10 mouse cellular contexts compared by ENCODE assay signal in genomic region chr5:119449166-119449565, GRCm38 (mm10).
DNase-seq lines count a peak whose midpoint lies in the region; TF ChIP-seq lines count a peak whose summit lies in the region.
"Had no signal": no experiment of that assay in that cellular context is flagged by ENCODE, and none has a peak within 500 bp of the region (broad histone marks: within the 10 kb centered on the region; RNA-seq: fewer than 3 reads in every experiment).

No protein-coding gene starts in this region.

- no peak for TF ChIP-seq CTCF in lung, adult 2 months (IDR thresholded peaks at IDR 0.05; ENCODE audit: insufficient read depth, low read length)

- H3K4me1 ChIP-seq in lung, adult 2 months (ENCODE audit: control insufficient read depth, insufficient read depth, low read length): no peaks in the 10 kb centered on the region; the same call in 1 of the 2 replicates

- DNase-seq in layer of hippocampus, postnatal 10 days (ENCODE audit: low spot score in 2 of 2): peak; percentile 13 to 15
- no peak for DNase-seq in layer of hippocampus, adult 9-11 months
- DNase-seq in adrenal gland, postnatal 10 days: peak; percentile 70
- DNase-seq in heart, adult 8-10 months (ENCODE audit: low spot score): peak; percentile 19
- DNase-seq in lung, adult 2 months: peak; percentile 26
- no peak for DNase-seq in cerebellum, postnatal 36 days
- DNase-seq in spleen, adult 12 weeks (ENCODE audit: low spot score): no peak
- DNase-seq in thymus, postnatal 10 days (ENCODE audit: low spot score in 2 of 2): no peak
- DNase-seq: gastrocnemius, postnatal 10 days had no signal

- H3K4me3 ChIP-seq in lung, adult 2 months (replicated peaks; ENCODE audit: extremely low read depth, low read depth, low read length): no peak overlapping the region
- H3K4me3 ChIP-seq: midbrain, embryonic 10.5 days had no signal

- no peak for TF ChIP-seq POLR2A in lung, adult 2 months (IDR thresholded peaks at IDR 0.05; ENCODE audit: borderline replicate concordance, extremely low read depth, low read depth, low read length)

- 37% methylated on average over 7 of the region's 7 CpGs for WGBS in lung, adult 2 months

Comparison
In these comparisons a context has a peak if more than half of its experiments do, and no peak if none do; other contexts are left out.
1. DNase-seq: peak in layer of hippocampus, postnatal 10 days (2 of 2), adrenal gland, postnatal 10 days (single experiment), heart, adult 8-10 months (single experiment) and lung, adult 2 months (single experiment); none in layer of hippocampus, adult 9-11 months (single experiment), cerebellum, postnatal 36 days (0 of 2), spleen, adult 12 weeks (single experiment) and thymus, postnatal 10 days (0 of 2).